Mouse (Mus musculus): ENCODE results near the gene Rsph3a. TPM values are rescaled to one million over a fixed set of nuclear protein-coding genes. Genes with fewer than 3 reads are reported as not detected.
A peak's percentile ranks its signal among the peaks of the same experiment; 100 is the strongest.
"Not testable (repeated sequence)": the region's sequence is repeated elsewhere in the genome, so short reads cannot be mapped to it uniquely, and the experiment has no call there.

Gene Rsph3a
- polyA plus RNA-seq, 1 experiment: 159 TPM

DNA sequence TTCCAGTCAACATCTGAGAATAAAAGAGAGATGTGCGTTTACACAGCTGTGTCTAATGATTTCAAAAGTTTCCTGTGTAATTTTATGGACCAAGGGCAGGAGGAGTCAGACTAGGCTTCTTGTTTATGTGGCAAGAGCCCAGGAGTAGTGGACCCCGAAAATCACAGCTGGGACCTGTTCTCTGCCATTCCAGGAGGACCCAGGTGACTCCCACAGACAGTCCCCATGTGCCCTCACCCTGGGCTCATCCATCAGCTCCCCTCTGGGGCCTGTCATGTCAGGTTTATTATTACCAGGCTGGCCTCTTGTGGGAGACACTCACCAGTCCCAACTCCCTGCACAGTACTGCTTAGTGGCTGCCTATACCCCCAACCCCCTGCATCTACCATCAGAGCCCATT lies 26.2 kb upstream of the Rsph3a start:
- Histone ChIP-seq H3K4me3 (ENCODE audit: insufficient read depth, low read depth, low read length) (no peak overlapping the region), H3K4me1 (ENCODE audit: control insufficient read depth, insufficient read depth, insufficient read length, low read length) (no peaks in the 10 kb centered on the region), H3K27ac (replicated peaks; ENCODE audit: low read depth, low read length) (no peak overlapping the region)

DNA sequence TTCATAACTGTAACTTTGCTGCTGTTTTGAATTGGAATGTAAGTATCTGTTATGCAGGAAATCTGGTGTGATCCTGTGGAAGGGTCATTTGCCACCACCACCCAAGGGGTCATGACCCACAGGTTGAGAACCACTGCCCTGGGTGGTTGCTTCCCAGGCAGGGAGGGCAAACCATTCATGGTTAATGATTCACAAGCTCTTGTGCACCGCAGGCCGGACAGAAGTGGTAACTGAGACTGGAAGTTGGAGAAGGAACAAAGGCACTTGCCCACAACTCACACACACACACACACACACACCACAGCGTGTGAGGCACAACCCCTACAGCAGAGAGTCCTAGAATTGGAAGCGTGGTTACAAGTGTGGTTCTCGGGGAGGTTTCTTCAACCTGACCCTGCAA lies 22.9 kb upstream of the Rsph3a start:
- H3K27ac ChIP-seq (replicated peaks; ENCODE audit: low read depth, low read length): no peak overlapping the region
- no peak overlapping the region for H3K4me3 ChIP-seq (ENCODE audit: insufficient read depth, low read depth, low read length)
- H3K4me1 ChIP-seq (ENCODE audit: control insufficient read depth, insufficient read depth, insufficient read length, low read length): no peaks in the 10 kb centered on the region

DNA sequence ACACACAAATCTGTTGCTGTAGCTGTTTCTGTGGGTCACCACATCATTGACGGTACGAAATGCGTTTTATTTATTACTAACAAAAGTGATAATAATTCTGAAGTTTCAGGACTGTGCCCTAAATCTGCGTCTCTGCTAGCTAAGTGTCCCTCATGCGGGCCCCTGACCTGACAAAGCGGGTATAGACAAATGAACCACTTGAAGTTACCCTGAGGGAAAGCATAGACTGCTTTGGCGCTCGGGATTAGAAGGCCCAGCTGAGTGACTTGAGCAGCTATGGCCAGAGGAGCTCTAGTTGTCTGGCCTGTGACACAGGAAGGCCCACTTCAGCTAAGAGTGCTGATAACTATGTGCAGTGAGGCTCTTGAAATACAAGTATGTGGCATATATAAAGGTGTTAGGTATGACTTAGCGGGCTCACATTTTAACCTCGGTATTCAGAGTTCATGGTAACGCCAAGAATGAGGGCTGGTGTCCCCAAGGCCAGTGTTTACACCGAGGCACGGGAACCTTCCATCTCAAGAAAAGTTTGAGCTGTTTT lies 21.2 kb upstream of the Rsph3a start:
- H3K4me3 ChIP-seq (ENCODE audit: insufficient read depth, low read depth, low read length): no peak overlapping the region
- no peaks in the 10 kb centered on the region for H3K4me1 ChIP-seq (ENCODE audit: control insufficient read depth, insufficient read depth, insufficient read length, low read length)
- no peak overlapping the region for H3K27ac ChIP-seq (replicated peaks; ENCODE audit: low read depth, low read length)

DNA sequence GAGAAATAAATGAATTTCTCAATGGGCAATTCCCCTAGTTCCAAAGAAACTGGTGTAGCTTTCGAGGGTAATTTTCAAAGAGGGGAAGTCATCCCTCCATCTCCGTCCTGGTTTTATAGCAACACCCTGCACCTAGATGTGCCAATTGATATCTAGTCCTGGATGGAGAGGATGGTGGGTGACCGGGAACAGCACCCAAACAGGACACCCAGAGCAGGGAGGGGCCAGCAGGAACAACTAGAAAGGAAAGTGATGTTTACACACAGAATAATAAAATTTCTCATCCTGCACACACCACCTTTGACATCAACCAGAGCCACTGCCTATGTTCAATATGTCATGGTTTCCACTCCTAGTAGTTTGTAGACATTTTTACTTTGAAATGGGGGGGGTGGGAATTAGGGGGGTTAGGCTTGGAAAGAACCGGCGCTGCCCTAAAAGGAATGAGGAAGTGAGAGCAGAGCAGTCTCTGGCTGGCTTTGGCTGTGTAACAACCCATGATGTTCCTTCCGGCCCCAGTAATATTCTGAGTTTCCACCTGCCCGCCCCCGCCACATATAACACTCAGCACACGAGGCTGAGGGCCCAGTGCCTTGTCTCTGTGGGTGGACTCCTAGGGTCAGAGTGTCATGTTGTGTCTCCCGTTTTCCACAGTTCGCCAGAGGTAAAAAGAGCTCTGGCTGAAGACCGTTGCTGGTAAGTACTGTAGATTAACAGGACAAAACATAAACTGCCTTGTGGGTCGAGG lies 19.8 kb upstream of the Rsph3a start, which contains the start of gene Tagap:
Gene Tagap (plus strand): TSS at position 588 of the 748 bp plus-strand sequence.
- 0 out of 2 replicates have a peak within 1 kb of the TSS, but pooled peaks have one; percentile 14 for H3K27ac ChIP-seq (replicated peaks; ENCODE audit: low read depth, low read length)
- peak within 1 kb of the TSS; percentile 6; the same call in 1 of the 2 replicates for H3K4me3 ChIP-seq (ENCODE audit: insufficient read depth, low read depth, low read length)
- no peaks in the 10 kb centered on the region for H3K4me1 ChIP-seq (ENCODE audit: control insufficient read depth, insufficient read depth, insufficient read length, low read length)

DNA sequence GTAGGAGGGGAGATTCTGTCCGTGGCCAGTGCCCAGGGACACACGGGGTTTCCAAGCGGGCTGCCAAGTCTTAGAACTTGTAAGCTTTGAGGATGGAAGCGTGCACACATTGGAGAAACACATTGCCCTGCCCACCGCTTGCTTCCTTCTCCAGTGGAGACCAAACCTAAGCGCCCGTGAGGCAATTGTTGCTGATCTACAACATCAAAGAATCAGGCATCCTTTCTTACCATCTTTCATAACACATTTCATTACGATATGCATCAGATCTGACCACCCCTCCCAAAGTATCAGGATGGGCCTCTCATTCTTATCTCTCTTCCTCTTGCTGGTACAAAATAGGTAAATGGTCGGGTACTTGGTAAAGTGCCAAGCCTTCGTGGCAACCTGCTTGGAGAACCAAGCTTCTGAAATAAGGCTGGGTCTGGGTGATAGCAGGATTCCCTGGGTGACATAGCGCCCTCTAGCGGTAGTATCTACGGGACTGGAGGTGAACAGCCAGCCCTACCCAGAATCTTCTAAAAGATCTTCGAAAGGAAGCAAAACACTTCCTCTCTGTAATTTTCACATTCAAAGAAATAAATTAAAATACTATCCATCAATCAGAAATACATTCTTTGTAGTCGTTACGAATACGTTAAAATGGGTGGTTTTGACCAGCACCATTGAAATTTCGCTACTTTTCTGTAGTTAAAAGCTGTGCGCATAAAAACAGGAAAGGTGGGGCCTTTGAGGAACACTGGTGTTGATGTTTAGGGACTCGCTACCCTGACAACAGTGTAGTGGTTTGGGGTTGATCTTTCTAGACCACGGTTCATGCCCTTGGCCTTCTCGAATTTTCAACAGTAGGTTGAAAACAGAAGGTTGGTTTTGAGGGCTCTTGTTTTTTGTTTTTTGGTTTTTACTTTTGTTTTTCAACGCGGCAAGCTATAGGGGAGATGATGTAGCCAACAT lies 17.6 kb upstream of the Rsph3a start:
- no peak overlapping the region for H3K4me3 ChIP-seq (ENCODE audit: insufficient read depth, low read depth, low read length)
- H3K27ac ChIP-seq (replicated peaks; ENCODE audit: low read depth, low read length): no peak overlapping the region
- no peaks in the 10 kb centered on the region for H3K4me1 ChIP-seq (ENCODE audit: control insufficient read depth, insufficient read depth, insufficient read length, low read length)

DNA sequence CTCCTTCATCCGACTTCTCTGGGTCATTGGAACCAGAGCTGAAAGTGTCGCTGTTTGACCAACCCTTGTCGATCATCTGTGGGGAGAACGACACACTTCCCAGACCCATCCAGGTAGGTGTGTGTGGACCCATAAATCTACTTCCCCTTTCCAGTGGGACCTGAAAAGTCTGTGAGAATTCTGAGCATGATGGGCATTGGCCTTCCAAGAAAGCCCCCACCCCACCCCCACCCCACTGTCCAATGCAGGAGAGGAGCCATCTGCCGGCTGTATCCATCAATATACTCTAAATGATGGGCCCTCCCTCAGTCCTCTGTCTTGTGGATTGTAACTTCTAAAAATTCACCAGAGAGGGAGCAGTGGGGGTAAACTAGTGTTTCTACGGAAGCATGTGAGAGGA lies 16.8 kb upstream of the Rsph3a start:
- Histone ChIP-seq H3K4me3 (ENCODE audit: insufficient read depth, low read depth, low read length) (no peak overlapping the region), H3K27ac (replicated peaks; ENCODE audit: low read depth, low read length) (no peak overlapping the region), H3K4me1 (ENCODE audit: control insufficient read depth, insufficient read depth, insufficient read length, low read length) (no peaks in the 10 kb centered on the region)

DNA sequence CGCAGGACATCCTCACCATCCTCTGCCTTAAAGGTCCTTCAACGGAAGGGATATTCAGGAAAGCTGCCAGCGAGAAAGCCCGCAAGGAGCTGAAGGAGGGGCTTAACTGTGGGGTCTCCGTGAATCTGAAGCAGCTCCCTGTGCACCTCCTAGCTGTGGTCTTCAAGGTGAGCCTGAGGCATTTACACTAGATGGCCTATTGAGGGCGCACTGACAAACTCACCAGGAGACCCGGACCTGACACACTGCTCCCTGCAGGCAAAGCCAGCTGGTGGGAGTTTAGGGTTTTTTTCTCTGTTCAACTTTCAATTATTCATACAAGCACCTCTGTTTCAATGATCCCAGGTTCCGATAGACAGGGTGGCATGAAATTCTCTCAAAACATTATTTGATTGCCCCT lies 16.1 kb upstream of the Rsph3a start:
- Histone ChIP-seq H3K4me1 (ENCODE audit: control insufficient read depth, insufficient read depth, insufficient read length, low read length) (no peaks in the 10 kb centered on the region), H3K4me3 (ENCODE audit: insufficient read depth, low read depth, low read length) (no peak overlapping the region), H3K27ac (replicated peaks; ENCODE audit: low read depth, low read length) (no peak overlapping the region)

DNA sequence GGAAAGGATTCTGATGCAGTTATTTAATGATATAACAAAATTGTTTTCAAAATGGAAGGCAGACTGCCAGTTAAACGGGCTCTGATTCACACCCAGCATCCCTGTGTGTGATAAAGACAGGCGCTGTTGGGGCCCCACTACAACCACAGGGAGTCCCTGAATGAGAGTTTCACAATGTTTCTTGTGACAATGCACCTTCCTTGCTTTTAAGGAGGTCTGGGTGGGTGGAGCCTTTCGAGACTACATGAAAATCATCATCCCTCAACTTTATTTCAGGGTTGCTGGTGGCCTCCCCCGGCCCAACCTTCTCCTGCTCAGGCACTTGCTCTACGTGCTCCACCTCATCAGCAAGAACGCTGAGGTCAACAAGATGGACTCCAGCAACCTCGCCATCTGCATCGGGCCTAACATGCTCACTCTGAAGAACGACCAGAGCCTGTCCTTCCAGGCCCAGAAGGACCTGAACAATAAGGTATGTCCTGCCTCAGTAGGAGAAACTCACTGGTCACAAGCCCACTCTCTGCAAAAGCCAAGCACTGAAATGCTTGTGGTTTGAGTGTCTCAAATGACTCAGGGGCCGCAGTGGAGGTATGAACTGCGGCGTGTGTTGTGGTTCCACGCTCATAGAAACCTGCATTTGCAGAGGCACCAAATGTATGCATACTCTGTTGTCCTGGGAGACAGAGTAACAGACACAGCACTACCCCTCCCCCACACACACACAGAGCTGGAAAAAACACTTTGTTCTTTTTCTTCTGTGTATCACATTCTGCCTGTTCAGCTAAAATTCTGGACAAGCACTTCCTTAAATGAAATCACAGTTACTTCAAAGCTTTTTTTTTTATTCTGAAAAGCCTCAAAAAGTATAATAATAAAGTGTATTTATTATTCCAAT lies 14.1 kb upstream of the Rsph3a start:
- peak overlapping the region; percentile 21; the same call in 1 of the 2 replicates for H3K27ac ChIP-seq (replicated peaks; ENCODE audit: low read depth, low read length)

DNA sequence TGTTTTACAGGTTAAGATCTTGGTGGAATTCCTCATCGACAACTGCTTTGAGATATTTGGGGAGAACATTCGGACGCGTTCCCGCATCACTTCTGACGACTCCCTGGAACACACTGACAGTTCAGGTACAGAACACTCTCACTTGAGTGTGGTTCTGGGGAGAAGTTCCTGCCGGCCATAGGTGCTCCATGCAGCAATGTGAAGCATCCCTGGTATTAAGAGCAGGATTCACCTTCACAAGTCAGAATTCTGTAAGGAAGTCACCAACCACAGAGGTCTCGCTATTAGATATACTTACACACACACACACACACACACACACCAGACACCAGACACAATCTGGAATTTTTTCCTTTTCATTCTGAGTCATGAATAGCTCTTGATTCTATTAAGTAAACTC lies 13.3 kb upstream of the Rsph3a start:
- not testable (repeated sequence) for H3K4me1 ChIP-seq (ENCODE audit: control insufficient read depth, insufficient read depth, insufficient read length, low read length); H3K4me3 ChIP-seq (ENCODE audit: insufficient read depth, low read depth, low read length); H3K27ac ChIP-seq (replicated peaks; ENCODE audit: low read depth, low read length)

More for the DNA sequence above, 14.1 kb upstream of the Rsph3a start:
- H3K4me1 ChIP-seq (ENCODE audit: control insufficient read depth, insufficient read depth, insufficient read length, low read length): no peaks in the 10 kb centered on the region
- no peak overlapping the region for H3K4me3 ChIP-seq (ENCODE audit: insufficient read depth, low read depth, low read length)

DNA sequence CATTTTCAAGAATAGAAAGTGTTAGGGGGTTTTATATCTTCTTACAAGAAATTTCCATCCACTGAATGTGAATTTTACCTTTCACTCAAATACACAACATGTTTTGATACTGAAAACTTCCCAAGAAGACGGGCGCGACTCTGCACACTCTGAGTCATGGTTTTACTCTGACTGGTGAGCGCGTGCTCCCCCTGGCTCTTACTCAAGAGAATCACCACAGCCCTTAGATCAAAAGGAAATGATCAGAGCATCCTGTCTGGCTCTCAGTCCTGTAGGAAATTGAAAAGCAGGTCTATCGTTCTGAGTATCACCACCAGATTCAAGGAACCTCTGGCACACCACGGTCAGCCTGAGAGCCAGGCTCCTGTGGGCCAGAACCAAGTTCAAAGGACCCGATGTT lies 5.8 kb upstream of the Rsph3a start:
- Histone ChIP-seq H3K4me1 (ENCODE audit: control insufficient read depth, insufficient read depth, insufficient read length, low read length) (no peaks in the 10 kb centered on the region), H3K4me3 (ENCODE audit: insufficient read depth, low read depth, low read length) (no peak overlapping the region), H3K27ac (replicated peaks; ENCODE audit: low read depth, low read length) (no peak overlapping the region)

DNA sequence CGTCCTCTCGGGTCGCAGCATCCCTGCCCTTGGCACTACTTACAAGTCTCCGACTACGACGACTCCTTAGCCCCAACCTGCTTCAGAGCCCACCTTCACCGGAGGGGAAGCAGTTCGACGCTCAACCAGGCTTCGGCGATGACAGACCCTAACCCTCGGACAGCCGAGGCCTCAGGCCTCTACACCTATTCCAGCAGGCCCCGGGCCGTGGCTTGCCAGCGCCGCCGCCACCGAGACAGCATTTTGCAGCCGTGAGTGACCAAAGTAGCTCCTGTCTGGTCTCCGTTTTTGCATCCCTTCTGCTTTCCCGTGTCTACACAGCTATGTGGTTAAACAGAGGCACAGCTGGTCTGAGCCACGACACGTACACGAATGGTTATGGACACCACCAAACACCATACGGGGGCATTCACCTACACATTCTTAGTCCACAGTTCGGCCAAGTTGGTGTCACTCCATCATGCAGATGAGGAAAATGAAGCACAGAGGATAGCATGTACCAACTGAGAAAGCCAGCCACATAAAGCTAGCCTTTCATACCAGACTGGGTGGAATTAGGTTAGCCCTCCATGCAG lies 726 bp downstream of the Rsph3a start:
- not testable (repeated sequence) for H3K4me1 ChIP-seq (ENCODE audit: control insufficient read depth, insufficient read depth, insufficient read length, low read length); H3K27ac ChIP-seq (replicated peaks; ENCODE audit: low read depth, low read length)
- peak overlapping the region; percentile 87 for H3K4me3 ChIP-seq (ENCODE audit: insufficient read depth, low read depth, low read length)

DNA sequence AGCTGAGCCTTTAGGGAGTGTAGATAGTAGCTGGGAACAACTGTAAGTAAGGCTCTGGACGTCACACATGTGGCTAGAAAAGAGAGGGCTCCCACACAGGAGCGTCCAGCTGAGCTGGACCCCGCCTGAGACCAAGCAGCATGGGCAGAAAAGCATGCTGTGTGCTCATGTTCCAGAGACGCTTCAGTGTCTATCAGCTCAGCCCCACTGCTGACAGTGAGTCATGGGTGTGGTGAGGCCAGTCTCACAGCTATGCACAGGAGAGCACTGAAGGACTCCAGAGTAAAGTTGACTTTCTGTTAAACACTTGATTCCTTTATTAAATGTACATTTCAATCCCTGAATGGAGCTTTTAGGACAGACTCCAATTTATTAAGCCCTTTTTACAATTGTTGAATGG lies 5.9 kb downstream of the Rsph3a start:
- not testable (repeated sequence) for H3K4me1 ChIP-seq (ENCODE audit: control insufficient read depth, insufficient read depth, insufficient read length, low read length); H3K4me3 ChIP-seq (ENCODE audit: insufficient read depth, low read depth, low read length); H3K27ac ChIP-seq (replicated peaks; ENCODE audit: low read depth, low read length)

DNA sequence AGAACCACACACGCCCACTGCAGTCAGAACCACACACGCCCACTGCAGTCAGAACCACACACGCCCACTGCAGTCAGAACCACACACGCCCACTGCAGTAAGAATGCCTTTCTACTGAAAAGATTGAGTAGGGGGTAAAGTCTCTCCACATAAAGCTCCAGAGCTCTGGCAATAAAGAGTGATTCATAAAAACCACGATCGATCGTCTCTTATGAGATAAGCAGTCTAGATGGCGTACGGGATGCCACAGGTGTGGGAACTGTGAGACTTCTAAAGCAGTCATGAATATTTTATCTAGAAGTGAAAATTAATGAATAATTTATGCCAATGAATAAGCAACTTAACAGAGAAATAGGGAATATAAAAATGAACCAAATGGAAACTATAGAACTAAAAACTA lies 11.8 kb downstream of the Rsph3a start:
- not testable (repeated sequence) for H3K27ac ChIP-seq (replicated peaks; ENCODE audit: low read depth, low read length); H3K4me3 ChIP-seq (ENCODE audit: insufficient read depth, low read depth, low read length)

DNA sequence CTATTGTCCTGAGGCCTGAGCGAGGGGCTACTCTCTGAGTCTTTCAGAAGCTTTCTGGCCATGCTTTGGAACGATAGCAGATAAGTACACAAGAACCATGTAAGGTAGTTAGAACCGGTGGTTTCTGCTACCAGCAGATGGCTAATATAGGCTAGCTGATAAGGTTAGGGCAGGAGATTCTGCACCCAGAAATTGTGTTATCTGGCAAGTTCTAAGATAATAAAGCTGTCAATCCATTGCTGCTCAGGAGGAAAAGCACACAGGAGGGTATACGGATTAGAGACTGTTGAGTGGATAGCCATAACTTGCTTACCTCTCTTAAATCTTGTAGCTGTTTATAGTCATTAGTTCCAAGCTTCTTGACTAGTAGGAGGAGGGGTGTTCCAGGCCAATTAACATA lies 17.9 kb downstream of the Rsph3a start:
- H3K27ac ChIP-seq (replicated peaks; ENCODE audit: low read depth, low read length); H3K4me3 ChIP-seq (ENCODE audit: insufficient read depth, low read depth, low read length); H3K4me1 ChIP-seq (ENCODE audit: control insufficient read depth, insufficient read depth, insufficient read length, low read length): not testable (repeated sequence)

More for the DNA sequence above, 11.8 kb downstream of the Rsph3a start:
- not testable (repeated sequence) for H3K4me1 ChIP-seq (ENCODE audit: control insufficient read depth, insufficient read depth, insufficient read length, low read length)
